Mouse (Mus musculus): ENCODE measurements around the gene Fam83f. TPM values are rescaled to one million over a fixed set of nuclear protein-coding genes. Genes with fewer than 3 reads are reported as not detected.

Gene Fam83f
- polyA plus RNA-seq, 1 experiment from 2014 or later = 0.21 TPM

DNA sequence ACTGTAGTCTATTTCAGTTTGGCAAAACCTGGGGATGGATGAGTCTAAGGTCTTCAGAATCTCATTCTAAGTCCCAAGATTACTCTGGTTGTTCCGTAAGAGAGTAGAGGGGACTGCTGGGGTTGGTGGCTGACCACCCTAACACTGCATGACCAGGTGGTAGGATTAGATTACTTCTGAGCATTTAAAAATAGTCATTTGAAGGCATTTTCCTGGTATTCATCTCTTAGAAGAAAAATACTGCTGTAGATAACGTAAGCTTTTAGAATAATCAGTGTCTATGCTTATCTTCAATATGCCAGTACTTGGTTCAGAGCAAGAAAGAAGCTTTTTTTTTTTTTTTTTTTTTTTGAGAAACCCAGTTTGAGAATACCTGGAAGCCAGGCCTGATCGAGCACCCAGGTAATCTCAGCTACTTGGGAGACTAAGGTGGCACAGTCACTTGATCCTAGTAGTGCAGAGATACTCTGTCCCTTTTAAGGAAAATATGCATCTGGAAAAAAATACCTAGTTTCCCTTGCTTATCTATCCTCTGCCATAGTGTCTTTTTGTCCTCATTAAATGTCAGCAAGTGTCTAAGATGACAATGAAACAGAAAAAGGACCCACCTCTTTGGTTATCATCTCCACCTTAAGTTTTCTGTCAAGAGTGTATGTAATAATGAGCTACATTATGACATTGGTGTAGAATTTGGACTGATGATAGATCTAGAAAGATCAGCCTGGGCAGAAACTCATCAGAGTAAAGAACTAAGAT lies 73.2 kb downstream of the Fam83f start:
- Histone ChIP-seq H3K9ac (no peak overlapping the region), H3K9me3 (replicated peaks) (no peaks in the 10 kb centered on the region), H3K4me2 (no peak overlapping the region), H3K4me3 (no peak overlapping the region), H3K27ac (no peak overlapping the region), H3K4me1 (replicated peaks) (no peaks in the 10 kb centered on the region), H3K36me3 (no peaks in the 10 kb centered on the region), H3K27me3 (no peaks in the 10 kb centered on the region)
- 75% methylated on average over 3 of the region's 3 CpGs for WGBS
- ATAC-seq (replicated peaks; ENCODE audit: insufficient number of reproducible peaks, insufficient read depth, low FRiP score, low read depth) = no peak

DNA sequence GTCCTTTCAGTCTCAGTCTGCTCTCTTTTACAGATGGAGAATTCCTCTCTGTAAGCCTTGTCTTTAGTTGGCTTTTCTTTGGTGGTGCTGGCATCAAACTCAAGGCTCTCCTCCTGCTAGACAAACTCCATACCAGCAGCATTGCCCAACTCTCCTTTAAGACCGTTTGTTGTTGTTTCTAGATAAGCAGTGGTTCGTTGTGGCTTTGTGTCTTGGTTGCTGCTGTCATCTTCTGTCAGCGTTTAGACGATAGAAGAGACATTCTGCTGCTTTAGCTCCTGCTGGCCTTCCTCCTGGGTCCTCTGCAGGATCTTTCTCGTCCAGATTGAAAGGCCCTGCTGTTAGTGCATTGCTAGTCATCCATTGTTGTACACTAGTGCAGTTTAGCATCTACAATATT lies 77.3 kb downstream of the Fam83f start:
- Histone ChIP-seq H3K9ac (no peak overlapping the region), H3K4me1 (replicated peaks) (no peaks in the 10 kb centered on the region), H3K27me3 (no peaks in the 10 kb centered on the region), H3K9me3 (replicated peaks) (no peaks in the 10 kb centered on the region), H3K4me2 (no peak overlapping the region), H3K36me3 (no peaks in the 10 kb centered on the region), H3K4me3 (no peak overlapping the region), H3K27ac (no peak overlapping the region)
- WGBS = 23% methylated on average over 5 of the region's 5 CpGs
- ATAC-seq (replicated peaks; ENCODE audit: insufficient number of reproducible peaks, insufficient read depth, low FRiP score, low read depth) = no peak

Small RNA genes within 50 kb of the gene (microRNA-seq; reads per million reads assigned to microRNA genes)
- gene Mir6957 = not detected

Other genes starting within 250 kb of the Fam83f start
- gene Enthd1, start 106.7 kb upstream of the Fam83f start, polyA plus RNA-seq (2015; fragmentation: Nextera tagmentation; extraction: Ambion mirVana) = not detected in 2 replicates
- 2.6 and 6.0 TPM in 2 replicates for gene Grap2, start 99.3 kb upstream of the Fam83f start, polyA plus RNA-seq (2015; fragmentation: Nextera tagmentation; extraction: Ambion mirVana)
- 22.7 and 24.7 TPM in 2 replicates for gene Tnrc6b, start 39.5 kb downstream of the Fam83f start, polyA plus RNA-seq (2015; fragmentation: Nextera tagmentation; extraction: Ambion mirVana)